Mouse (Mus musculus): ENCODE measurements at regions not wholly inside any gene's neighbourhood (a gene's known extent, or its start where the extent isn't known, plus 50 kb on each side); places are given as distances from the start of the nearest gene placed in this dataset.

DNA sequence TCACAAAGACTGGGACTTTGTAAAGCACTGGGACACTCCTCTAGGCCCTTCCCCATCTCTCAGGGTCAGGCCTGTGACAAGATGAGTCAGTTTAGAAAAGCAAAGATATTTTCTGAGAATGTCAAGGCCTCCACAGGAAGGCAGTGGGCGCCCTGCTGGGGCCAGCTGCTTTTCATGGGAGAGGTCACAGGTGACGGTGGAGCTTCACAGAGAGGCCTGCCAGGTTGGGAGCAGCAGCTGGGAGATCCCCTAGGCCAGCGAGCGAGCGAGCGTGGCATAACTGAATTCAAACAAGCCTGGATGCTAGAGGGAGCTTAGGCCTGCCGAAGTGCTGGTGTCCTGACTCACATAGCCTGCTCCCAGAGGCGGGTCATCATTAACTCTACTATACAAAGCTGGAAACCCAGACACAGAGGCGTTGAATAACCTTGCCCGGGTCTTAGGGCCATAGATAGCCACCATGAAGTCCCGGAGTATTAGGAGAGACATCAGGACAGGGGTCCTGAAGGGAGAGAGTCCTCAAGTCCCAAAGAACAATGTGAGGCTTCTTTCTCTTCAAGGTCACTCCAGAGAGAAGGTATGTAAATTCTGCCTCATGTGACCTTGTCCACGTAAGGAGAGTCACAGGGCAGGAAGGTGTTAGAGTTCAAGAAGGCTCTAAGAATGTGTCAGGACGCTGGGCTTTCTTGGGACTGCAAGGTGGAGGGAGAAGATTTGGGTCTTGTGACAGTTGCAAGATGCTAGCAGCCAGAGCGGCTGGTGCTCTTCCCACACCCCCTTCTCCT is 174.3 kb upstream of the Sulf2 start:
- TF ChIP-seq HCFC1 (IDR thresholded peaks at IDR 0.05; ENCODE audit: borderline replicate concordance, insufficient read depth, low read length) (no peak), ZNF384 (IDR thresholded peaks at IDR 0.05; ENCODE audit: low read depth, low read length) (no peak), CHD2 (IDR thresholded peaks at IDR 0.05; ENCODE audit: low read depth, low read length) (no peak), MAFK (IDR thresholded peaks at IDR 0.05; ENCODE audit: insufficient read depth, low read depth, low read length) (no peak), ZC3H11A (IDR thresholded peaks at IDR 0.05; ENCODE audit: borderline replicate concordance, low read depth, low read length) (no peak)
